Mouse (Mus musculus) hindbrain, embryonic 11.5 days (tissue): ENCODE measurements around the gene Bnc2. TPM values are rescaled to one million over a fixed set of nuclear protein-coding genes. Genes with fewer than 3 reads are reported as not detected.

Experiments
- ATAC-seq: fragments of 200-750 bp; cut with Nextera tagmentation; 2 replicates; pipeline ENCODE4 v1.8.0; 2017; ENCODE audit warnings: mild to moderate bottlenecking, moderate TSS enrichment, moderate library complexity; ENCODE audit not compliant: low FRiP score
- DNase-seq: peaks from one replicate; pipeline ENCODE4 v3.0.0-alpha.2; 2015; ENCODE audit warnings: low spot score
- H3K27ac ChIP-seq: fragments of 300-500 bp; sonication (generic); 2 replicates; pipeline ENCODE4 v1.5.1; 2014; ENCODE audit warnings: mild to moderate bottlenecking, low read depth, low read length
- H3K27me3 ChIP-seq: fragments of 300-500 bp; sonication (generic); 2 replicates; pipeline ENCODE4 v1.6.1; 2014; ENCODE audit warnings: mild to moderate bottlenecking, low read length, moderate library complexity, mixed read lengths; ENCODE audit not compliant: control insufficient read depth, insufficient read depth
- H3K36me3 ChIP-seq: fragments of 300-500 bp; sonication (generic); 2 replicates; pipeline ENCODE4 v1.6.1; 2014; ENCODE audit warnings: mild to moderate bottlenecking, low read length, moderate library complexity, mixed read lengths; ENCODE audit not compliant: control insufficient read depth, insufficient read depth
- H3K4me1 ChIP-seq: fragments of 300-500 bp; sonication (generic); replicated peaks from 2 replicates; pipeline ENCODE4 v1.6.1; 2014; ENCODE audit warnings: low read length, mixed read lengths; ENCODE audit not compliant: control insufficient read depth, insufficient read depth
- H3K4me2 ChIP-seq: fragments of 300-500 bp; sonication (generic); replicated peaks from 2 replicates; pipeline ENCODE4 v1.6.1; 2014; ENCODE audit warnings: mild to moderate bottlenecking, low read depth, low read length
- H3K4me3 ChIP-seq: fragments of 300-500 bp; sonication (generic); 2 replicates; pipeline ENCODE4 v1.5.1; 2014; ENCODE audit warnings: low read depth, low read length
- H3K9ac ChIP-seq: fragments of 300-500 bp; sonication (generic); 2 replicates; pipeline ENCODE4 v1.6.1; 2014; ENCODE audit warnings: low read depth, low read length
- H3K9me3 ChIP-seq: fragments of 300-500 bp; sonication (generic); 2 replicates; pipeline ENCODE4 v1.6.1; 2016; ENCODE audit warnings: low read length; ENCODE audit not compliant: control insufficient read depth
- WGBS: fragments of 180-500 bp; shearing (Covaris S2); extraction: QIAGEN DNeasy Blood & Tissue Kit; methylation state at CpG from one replicate; pipeline ENCODE4 v1.1.7; 2014; 5-methylcytosine and 5-hydroxymethylcytosine counted together
- polyA plus RNA-seq: library from polyadenylated mRNA; unstranded; fragments of >200 nt; fragmentation: Nextera tagmentation; extraction: Ambion mirVana; gene quantifications from 2 replicates; pipeline ENCODE4 v1.2.1, GENCODE M21; 2014

Bnc2 gene
- polyA plus RNA-seq, 1 experiment from 2014 or later = 16.1 TPM

DNA sequence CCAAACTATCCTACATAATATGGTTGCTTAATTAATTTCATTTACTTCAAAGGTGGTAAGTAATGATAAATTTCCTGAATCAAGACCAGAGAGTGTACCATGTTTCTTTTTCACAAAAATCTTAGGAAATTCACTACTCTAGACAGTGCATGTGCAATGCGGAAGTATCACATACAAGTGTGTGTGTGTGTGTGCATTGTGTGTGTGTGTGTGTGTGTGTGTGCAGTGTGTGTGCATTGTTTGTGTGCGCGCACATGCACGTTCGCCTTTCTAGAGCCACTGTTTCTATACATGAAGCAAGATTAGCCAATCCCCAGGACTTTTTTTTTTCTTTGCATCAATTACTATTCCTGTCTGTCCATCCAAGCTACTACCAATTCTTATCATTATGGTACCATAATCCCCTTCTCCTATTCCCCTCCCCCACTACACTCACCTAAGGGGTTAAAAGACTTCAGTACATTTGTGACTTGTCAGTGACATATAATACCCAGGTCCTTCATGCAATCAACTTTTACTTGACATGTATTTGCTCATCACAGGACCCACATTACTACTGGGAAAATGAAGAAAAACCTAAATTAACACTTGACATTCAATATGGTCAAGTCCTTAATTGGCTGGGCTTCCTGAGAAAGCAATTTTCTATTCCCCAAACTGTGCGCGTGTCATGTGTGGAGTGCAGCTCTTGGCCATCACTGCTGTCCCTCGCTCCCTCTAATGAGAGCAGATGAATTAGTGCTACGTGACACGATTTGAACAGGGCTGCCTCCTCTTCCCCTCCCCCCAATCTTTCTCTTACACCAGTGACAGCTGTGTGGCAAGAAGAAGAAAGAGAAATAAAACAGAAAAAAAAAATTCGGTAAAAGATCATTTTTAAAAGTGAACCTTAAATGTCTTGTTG is 145.9 kb downstream of the Bnc2 start:
- ATAC-seq = peak; percentile 86
- Histone ChIP-seq H3K4me2 (no peak overlapping the region), H3K4me3 (no peak overlapping the region), H3K9me3 (no peaks in the 10 kb centered on the region), H3K9ac (no peak overlapping the region), H3K27me3 (no peaks in the 10 kb centered on the region), H3K27ac (no peak overlapping the region), H3K4me1 (peaks cover 5% of the 10 kb centered on the region; the same call in 1 of the 2 replicates), H3K36me3 (no peaks in the 10 kb centered on the region)
- 56% methylated on average over 11 of the region's 11 CpGs for WGBS
- peak; percentile 48 for DNase-seq

DNA sequence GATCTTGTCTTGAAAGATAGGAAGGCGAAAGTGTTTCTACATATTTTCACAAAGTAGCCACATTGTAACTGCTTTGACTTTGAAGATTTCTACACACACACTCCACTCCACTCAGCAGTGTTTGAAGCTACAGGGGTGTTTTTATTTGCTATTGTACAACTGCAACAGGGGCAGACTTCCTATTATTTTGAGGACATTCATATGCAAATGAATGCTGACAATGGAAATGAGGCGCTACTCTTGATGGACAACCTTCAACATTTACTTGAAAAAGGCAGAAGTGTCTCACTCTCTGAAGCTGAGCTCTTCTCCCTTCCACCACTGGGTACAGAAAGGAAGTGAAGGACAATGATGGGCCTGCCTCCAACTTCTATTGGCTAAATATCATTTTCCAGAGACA is 146.7 kb downstream of the Bnc2 start:
- no peaks in the 10 kb centered on the region for H3K36me3 ChIP-seq
- no peaks in the 10 kb centered on the region for H3K9me3 ChIP-seq

DNA sequence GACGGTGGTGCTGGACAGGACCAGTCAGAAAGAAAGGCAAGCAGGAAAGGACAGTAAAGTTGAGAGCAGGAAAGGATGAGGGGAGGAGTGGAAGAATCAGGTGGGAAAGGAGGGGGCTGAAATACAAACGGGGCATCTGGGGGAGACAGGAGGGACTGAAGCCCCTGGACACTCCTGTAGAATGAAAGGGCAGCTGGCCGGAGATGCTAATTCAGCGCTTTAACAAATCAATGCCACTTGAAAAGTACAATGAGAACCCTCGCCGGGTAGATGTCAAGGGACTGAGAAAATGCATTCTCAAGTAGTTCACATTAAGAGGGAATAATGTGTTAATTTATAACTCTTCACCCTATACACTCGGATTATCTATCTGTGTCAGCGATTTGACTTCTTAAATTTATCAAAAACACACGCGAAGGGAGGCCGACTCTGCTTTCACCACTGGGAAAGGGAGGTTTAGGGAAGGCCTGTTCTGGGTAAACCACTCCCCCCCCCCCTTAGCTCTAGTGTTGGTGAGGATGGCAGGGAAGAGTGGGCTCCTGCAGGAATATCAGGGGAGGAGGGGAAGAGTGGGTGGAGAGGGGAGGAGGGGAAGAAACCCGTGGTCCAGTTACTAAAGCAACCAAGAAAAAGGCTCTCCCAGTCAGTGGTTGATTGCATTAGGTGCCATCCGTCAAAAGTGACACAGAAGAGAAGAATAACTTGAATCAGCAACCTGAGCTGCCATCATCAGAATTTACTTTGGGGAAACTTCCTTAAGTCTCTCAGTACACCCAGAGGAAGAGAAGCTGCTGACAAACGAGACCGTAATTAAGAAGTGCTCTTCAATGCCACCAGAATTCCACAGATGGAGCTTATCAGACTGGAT is 147.8 kb downstream of the Bnc2 start:
- H3K4me2 ChIP-seq = peak overlapping the region; percentile 11
- no peaks in the 10 kb centered on the region for H3K36me3 ChIP-seq
- DNase-seq (peak; percentile 47), ATAC-seq (peak; percentile 80)
- H3K9me3 ChIP-seq = no peaks in the 10 kb centered on the region
- no peaks in the 10 kb centered on the region for H3K27me3 ChIP-seq
- no peak overlapping the region for H3K4me3 ChIP-seq
- no peak overlapping the region for H3K9ac ChIP-seq
- WGBS = 7% methylated on average over 15 of the region's 15 CpGs
- no peak overlapping the region for H3K27ac ChIP-seq
- peaks cover 5% of the 10 kb centered on the region for H3K4me1 ChIP-seq

More for the DNA sequence above, 146.7 kb downstream of the Bnc2 start:
- peaks cover 5% of the 10 kb centered on the region for H3K4me1 ChIP-seq
- H3K9ac ChIP-seq = no peak overlapping the region
- H3K27me3 ChIP-seq = no peaks in the 10 kb centered on the region
- no peak for DNase-seq
- H3K27ac ChIP-seq = no peak overlapping the region
- ATAC-seq = no peak; the same call in 1 of the 2 replicates
- WGBS = 33% methylated on average over 2 of the region's 2 CpGs
- no peak overlapping the region for H3K4me2 ChIP-seq
- no peak overlapping the region for H3K4me3 ChIP-seq

DNA sequence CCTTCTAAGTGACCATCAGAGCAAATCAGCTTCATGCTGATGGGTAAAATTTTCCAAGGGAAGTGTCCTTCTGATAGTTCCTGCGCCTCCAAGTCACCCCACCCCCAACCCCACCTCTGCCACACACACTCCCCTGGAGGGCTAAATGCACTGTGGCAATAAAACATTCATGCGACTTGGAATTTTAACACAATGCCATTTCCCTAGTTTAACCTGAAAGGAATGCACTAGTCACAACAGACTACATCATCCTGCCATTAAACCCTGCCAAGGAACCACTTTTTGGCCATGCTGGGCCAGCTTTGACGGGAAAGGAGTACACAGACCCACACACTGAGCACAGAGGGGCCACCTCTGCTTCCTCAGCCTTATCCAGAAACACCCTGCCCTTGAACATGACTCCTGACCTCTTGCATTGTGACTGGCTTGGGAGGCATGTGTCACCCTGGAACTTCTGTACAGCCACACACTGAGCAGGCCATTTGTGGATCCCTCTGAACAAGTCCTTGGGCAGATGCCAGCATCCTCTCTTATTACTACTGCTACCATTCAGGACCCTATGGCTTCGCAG is 151.3 kb downstream of the Bnc2 start:
- 46% methylated on average over 4 of the region's 4 CpGs for WGBS
- DNase-seq (no peak), ATAC-seq (no peak)
- Histone ChIP-seq H3K36me3 (no peaks in the 10 kb centered on the region), H3K4me3 (no peak overlapping the region), H3K9ac (no peak overlapping the region), H3K27ac (no peak overlapping the region), H3K9me3 (no peaks in the 10 kb centered on the region), H3K4me1 (peaks cover 5% of the 10 kb centered on the region), H3K27me3 (no peaks in the 10 kb centered on the region), H3K4me2 (no peak overlapping the region)

DNA sequence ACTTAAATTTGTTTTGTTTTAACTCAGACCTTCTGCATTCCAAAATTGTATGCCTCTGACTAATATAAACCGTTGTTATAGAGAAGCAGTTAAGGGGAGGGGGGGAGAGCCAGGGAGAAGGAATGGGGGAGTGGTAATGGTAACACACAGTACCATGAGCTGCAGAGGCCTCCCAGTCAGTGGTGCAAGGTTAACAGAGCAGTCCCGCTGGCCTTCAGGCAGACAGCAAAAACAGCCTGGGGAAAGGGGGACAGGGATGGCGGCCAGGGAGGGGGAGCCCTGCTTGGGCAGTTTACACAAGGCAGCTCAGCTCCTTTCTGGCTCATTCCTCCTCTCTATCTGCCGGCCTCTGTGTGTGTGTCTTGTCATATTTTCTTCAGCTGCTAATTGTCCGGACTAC is 151.9 kb downstream of the Bnc2 start:
- ATAC-seq = no peak
- WGBS = 12% methylated on average over 5 of the region's 5 CpGs

DNA sequence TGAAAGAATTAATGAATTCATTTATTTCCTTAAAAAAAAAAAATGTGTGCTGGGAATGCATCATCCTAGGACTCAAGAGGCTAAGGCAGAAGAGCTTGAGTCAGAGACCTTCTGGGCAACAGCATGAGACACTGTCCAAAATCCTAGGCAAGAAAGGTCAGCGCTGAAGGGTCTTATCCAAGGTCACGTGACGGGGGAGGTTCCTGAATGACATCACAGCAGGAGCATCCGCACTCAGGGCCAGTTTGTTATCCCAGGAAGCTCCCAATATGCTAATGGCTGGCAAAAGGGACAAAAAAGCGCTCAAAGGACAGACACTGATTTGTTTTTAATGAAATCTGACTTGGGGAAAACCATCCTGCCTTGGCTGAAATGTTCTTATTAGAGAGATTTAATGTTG is 153.5 kb downstream of the Bnc2 start:
- H3K4me1 ChIP-seq = no peaks in the 10 kb centered on the region; the same call in none of the 2 replicates
- 75% methylated on average over 5 of the region's 5 CpGs for WGBS
- H3K9me3 ChIP-seq = no peaks in the 10 kb centered on the region
- H3K36me3 ChIP-seq = no peaks in the 10 kb centered on the region
- H3K27me3 ChIP-seq = no peaks in the 10 kb centered on the region
- no peak overlapping the region for H3K4me2 ChIP-seq
- no peak overlapping the region for H3K4me3 ChIP-seq
- H3K27ac ChIP-seq = no peak overlapping the region
- ATAC-seq = no peak
- no peak for DNase-seq
- H3K9ac ChIP-seq = no peak overlapping the region

More for the DNA sequence above, 151.9 kb downstream of the Bnc2 start:
- no peak for DNase-seq
- Histone ChIP-seq H3K4me2 (no peak overlapping the region), H3K4me3 (no peak overlapping the region), H3K9ac (no peak overlapping the region), H3K9me3 (no peaks in the 10 kb centered on the region), H3K27me3 (no peaks in the 10 kb centered on the region), H3K4me1 (peaks cover 5% of the 10 kb centered on the region), H3K36me3 (no peaks in the 10 kb centered on the region), H3K27ac (no peak overlapping the region)

DNA sequence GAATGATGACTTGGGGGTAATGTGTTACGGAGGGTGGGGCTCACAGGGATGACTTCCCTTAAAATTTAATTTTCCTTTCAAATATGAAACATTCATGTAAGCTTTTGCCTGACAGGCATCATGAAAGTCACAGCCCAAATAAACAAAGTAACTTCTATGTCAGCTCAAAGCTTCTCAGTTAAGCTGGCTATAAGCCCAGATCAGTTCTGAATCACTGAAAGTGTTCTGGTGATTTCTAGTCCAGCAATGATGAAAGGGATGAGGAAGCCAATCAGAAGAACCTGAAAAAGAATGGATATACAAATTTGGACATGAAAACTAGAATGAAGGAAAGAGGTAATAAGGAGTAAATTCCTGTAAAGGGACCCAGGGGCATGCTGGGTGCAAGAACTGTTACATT is 164.6 kb downstream of the Bnc2 start:
- H3K36me3 ChIP-seq = no peaks in the 10 kb centered on the region
- no peak overlapping the region for H3K4me2 ChIP-seq
- WGBS = 100% methylated on average over 1 of the region's 1 CpGs
- no peaks in the 10 kb centered on the region for H3K27me3 ChIP-seq
- no peaks in the 10 kb centered on the region for H3K4me1 ChIP-seq
- H3K4me3 ChIP-seq = no peak overlapping the region
- H3K9me3 ChIP-seq = no peaks in the 10 kb centered on the region
- DNase-seq (no peak), ATAC-seq (no peak)
- no peak overlapping the region for H3K9ac ChIP-seq
- H3K27ac ChIP-seq = no peak overlapping the region

DNA sequence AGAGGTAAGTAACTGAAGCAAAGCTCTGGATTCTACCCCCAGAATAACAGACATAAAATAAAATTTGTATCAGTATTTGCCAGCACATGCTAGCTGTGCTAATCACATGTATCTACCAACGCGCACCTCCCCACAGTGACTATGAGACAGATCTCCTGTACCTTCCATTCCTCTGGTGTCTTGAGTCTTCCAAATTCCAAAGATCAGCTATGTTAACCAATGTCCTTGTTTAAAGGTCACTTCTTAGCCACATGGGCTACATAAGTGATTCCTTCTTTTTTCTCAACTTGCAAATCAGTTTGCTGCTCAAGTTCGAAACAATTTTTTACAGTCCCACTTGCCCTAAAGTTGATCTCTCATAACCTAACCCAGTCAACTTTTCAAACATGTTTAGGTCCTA is 167.5 kb downstream of the Bnc2 start:
- no peak overlapping the region for H3K9ac ChIP-seq
- no peaks in the 10 kb centered on the region for H3K27me3 ChIP-seq
- 90% methylated on average over 3 of the region's 3 CpGs for WGBS
- no peak overlapping the region for H3K4me2 ChIP-seq
- H3K4me3 ChIP-seq = no peak overlapping the region
- no peaks in the 10 kb centered on the region for H3K9me3 ChIP-seq
- no peak for DNase-seq
- H3K27ac ChIP-seq = no peak overlapping the region
- no peaks in the 10 kb centered on the region for H3K4me1 ChIP-seq
- no peaks in the 10 kb centered on the region for H3K36me3 ChIP-seq
- ATAC-seq = no peak
